Mouse (Mus musculus) CH12.LX (cell line): ENCODE data around the gene Hoxc13. TPM values are rescaled to one million over a fixed set of nuclear protein-coding genes. Genes with fewer than 3 reads are reported as not detected.

Experiments used
- DNase-seq: peaks from one replicate; pipeline ENCODE4 v3.0.0-alpha.2; 2013; ENCODE audit errors: extremely low read depth
- H3K27ac ChIP-seq: 2 replicates; pipeline ENCODE4 v1.5.1; 2012; ENCODE audit warnings: low read depth, mild to moderate bottlenecking, control low read depth, moderate library complexity; ENCODE audit not compliant: insufficient read depth
- H3K27me3 ChIP-seq: replicated peaks from 2 replicates; pipeline ENCODE3; 2012; ENCODE audit warnings: inconsistent platforms
- H3K36me3 ChIP-seq, 2 experiments: replicated peaks in 1 of 2; 2 replicates each; pipeline versions ENCODE3 to v1.6.1; 2012; ENCODE audit warnings: inconsistent platforms in 1 of 2, low read length in 1 of 2, mild to moderate bottlenecking in 1 of 2, mixed read lengths in 1 of 2, moderate library complexity in 1 of 2; ENCODE audit not compliant: control insufficient read depth in 1 of 2, insufficient read depth in 1 of 2
- H3K4me1 ChIP-seq, 2 experiments: 2 replicates each; pipeline ENCODE4 v1.6.1; 2012; ENCODE audit warnings: inconsistent platforms in 1 of 2, moderate library complexity in 1 of 2; ENCODE audit not compliant: insufficient read depth in 2 of 2, control insufficient read depth in 1 of 2
- H3K4me2 ChIP-seq: 2 replicates; pipeline ENCODE4 v1.6.1; 2012; ENCODE audit warnings: low read depth, mild to moderate bottlenecking, control low read depth; ENCODE audit not compliant: poor library complexity, insufficient read depth, severe bottlenecking
- H3K4me3 ChIP-seq, 3 experiments: fragments of 150-350 bp in 1 of 3; sonication (generic) in 1 of 3; replicated peaks in 1 of 3; 2 replicates each; pipeline versions ENCODE3 to v1.5.1; 2011 to 2012; ENCODE audit warnings: low read depth in 2 of 3, low read length in 2 of 3, mild to moderate bottlenecking in 2 of 3, moderate library complexity in 2 of 3, control low read depth in 1 of 3, improper control_type of control experiment in 1 of 3, inconsistent platforms in 1 of 3, mixed read lengths in 1 of 3; ENCODE audit not compliant: poor library complexity in 1 of 3
- H3K79me2 ChIP-seq: replicated peaks from 2 replicates; pipeline ENCODE4 v1.6.1; 2012; ENCODE audit warnings: mild to moderate bottlenecking, moderate library complexity; ENCODE audit not compliant: control insufficient read depth, poor library complexity, insufficient read depth, severe bottlenecking; ENCODE audit errors: extremely low read depth
- H3K9ac ChIP-seq: 2 replicates; pipeline ENCODE4 v1.6.1; 2012; ENCODE audit warnings: low read depth, mild to moderate bottlenecking, control low read depth, moderate library complexity; ENCODE audit not compliant: insufficient read depth
- H3K9me3 ChIP-seq: replicated peaks from 2 replicates; pipeline ENCODE3; 2012; ENCODE audit warnings: low read length, inconsistent platforms, mixed read lengths
- BHLHE40 ChIP-seq: IDR thresholded peaks from 2 replicates; pipeline ENCODE4 v1.6.1; 2011; ENCODE audit warnings: mild to moderate bottlenecking, low read depth, low read length, improper control_type of control experiment
- CHD1 ChIP-seq: IDR thresholded peaks from 2 replicates; pipeline ENCODE4 v1.6.1; 2012; ENCODE audit warnings: low read depth, low read length, improper control_type of control experiment, inconsistent platforms
- CHD2 ChIP-seq: IDR thresholded peaks from 2 replicates; pipeline ENCODE4 v1.6.1; 2011; ENCODE audit warnings: low read length, improper control_type of control experiment
- ELF1 ChIP-seq: IDR thresholded peaks from 2 replicates; pipeline ENCODE4 v1.6.1; 2014; ENCODE audit warnings: low read depth, mild to moderate bottlenecking, inconsistent platforms, low read length, improper control_type of control experiment
- EP300 ChIP-seq: IDR thresholded peaks from 2 replicates; pipeline ENCODE4 v1.6.1; 2011; ENCODE audit warnings: low read length, improper control_type of control experiment
- GABPA ChIP-seq: IDR thresholded peaks from 2 replicates; pipeline ENCODE4 v1.6.1; 2012; ENCODE audit warnings: low read depth, low read length, improper control_type of control experiment, inconsistent platforms; ENCODE audit not compliant: insufficient replicate concordance
- IRF4 ChIP-seq: IDR thresholded peaks from 2 replicates; pipeline ENCODE4 v1.6.1; 2014; ENCODE audit warnings: low read depth, mild to moderate bottlenecking, inconsistent platforms, low read length, improper control_type of control experiment
- JUN ChIP-seq: IDR thresholded peaks from 2 replicates; pipeline ENCODE4 v1.6.1; 2011; ENCODE audit warnings: low read depth, mild to moderate bottlenecking, low read length, improper control_type of control experiment, moderate library complexity; ENCODE audit not compliant: insufficient read depth
- JUND ChIP-seq: conservative IDR thresholded peaks from 2 replicates; pipeline ENCODE4 v1.6.1; 2011; ENCODE audit warnings: low read depth, low read length, improper control_type of control experiment
- MAX ChIP-seq: IDR thresholded peaks from 2 replicates; pipeline ENCODE4 v1.6.1; 2011; ENCODE audit warnings: low read length, improper control_type of control experiment
- MAZ ChIP-seq: IDR thresholded peaks from 2 replicates; pipeline ENCODE4 v1.6.1; 2012; ENCODE audit warnings: low read depth, mild to moderate bottlenecking, inconsistent platforms, low read length, improper control_type of control experiment, moderate library complexity
- MEF2A ChIP-seq: IDR thresholded peaks from 2 replicates; pipeline ENCODE4 v1.6.1; 2014; ENCODE audit warnings: low read depth, mild to moderate bottlenecking, inconsistent platforms, low read length, improper control_type of control experiment, borderline replicate concordance
- MXI1 ChIP-seq: IDR thresholded peaks from 2 replicates; pipeline ENCODE4 v1.6.1; 2011; ENCODE audit warnings: mild to moderate bottlenecking, low read depth, low read length, improper control_type of control experiment
- MYC ChIP-seq: IDR thresholded peaks from 2 replicates; pipeline ENCODE4 v1.6.1; 2011; ENCODE audit warnings: low read depth, mild to moderate bottlenecking, improper control_type of control experiment, low read length
- NRF1 ChIP-seq: IDR thresholded peaks from 2 replicates; pipeline ENCODE4 v1.6.1; 2014; ENCODE audit warnings: low read depth, mild to moderate bottlenecking, inconsistent platforms, low read length, improper control_type of control experiment, moderate library complexity
- POLR2AphosphoS2 ChIP-seq: IDR thresholded peaks from 2 replicates; pipeline ENCODE4 v1.6.1; 2011; ENCODE audit warnings: low read depth, low read length, improper control_type of control experiment
- RAD21 ChIP-seq: IDR thresholded peaks from 2 replicates; pipeline ENCODE4 v1.6.1; 2011; ENCODE audit warnings: low read depth, mild to moderate bottlenecking, low read length, improper control_type of control experiment, moderate library complexity
- RCOR1 ChIP-seq: conservative IDR thresholded peaks from 2 replicates; pipeline ENCODE4 v1.6.1; 2012; ENCODE audit warnings: low read depth, mild to moderate bottlenecking, inconsistent platforms, low read length, improper control_type of control experiment
- SIN3A ChIP-seq: IDR thresholded peaks from 2 replicates; pipeline ENCODE4 v1.6.1; 2012; ENCODE audit warnings: low read length, improper control_type of control experiment, inconsistent platforms
- SMC3 ChIP-seq: IDR thresholded peaks from 2 replicates; pipeline ENCODE4 v1.6.1; 2011; ENCODE audit warnings: low read depth, low read length, improper control_type of control experiment
- TBP ChIP-seq: conservative IDR thresholded peaks from 2 replicates; pipeline ENCODE4 v1.6.1; 2011; ENCODE audit warnings: low read depth, low read length, improper control_type of control experiment
- USF2 ChIP-seq: conservative IDR thresholded peaks from 2 replicates; pipeline ENCODE4 v1.6.1; 2011; ENCODE audit warnings: low read depth, low read length, improper control_type of control experiment
- ZC3H11A ChIP-seq: IDR thresholded peaks from 2 replicates; pipeline ENCODE4 v1.6.1; 2012; ENCODE audit warnings: low read depth, mild to moderate bottlenecking, inconsistent platforms, low read length, improper control_type of control experiment
- ZKSCAN1 ChIP-seq: IDR thresholded peaks from 2 replicates; pipeline ENCODE4 v1.6.1; 2012; ENCODE audit warnings: low read depth, inconsistent platforms, low read length, improper control_type of control experiment, borderline replicate concordance
- dilution Hi-C: fragments of 300-500 bp; cut with MboI; formaldehyde crosslinking; loops from 2 replicates; pipeline ENCODE4 v1.14.3; 2020; ENCODE audit warnings: low sequenced_read_pairs; ENCODE audit not compliant: extremely low pct_unique_long_range_greater_than_20kb, extremely low pct_ligation_motif_present
- in situ Hi-C: fragments of 300-500 bp; cut with MboI; formaldehyde crosslinking; loops from 3 replicates; pipeline ENCODE4 v1.14.3; 2019; ENCODE audit warnings: low sequenced_read_pairs, low pct_ligation_motif_present, low pct_unique_long_range_greater_than_20kb, mixed read lengths
- polyA plus RNA-seq: library from polyadenylated mRNA; unstranded; fragments of >175 nt; gene quantifications from 2 replicates; pipeline ENCODE4 v1.2.1, GENCODE M21; 2012; ENCODE audit warnings: low read depth; ENCODE audit not compliant: insufficient read length
- total RNA-seq, 2 experiments: library from RNA; depleted of rRNA; stranded (reverse); fragments of 300-350 nt in 1 of 2; fragments of >200 nt in 1 of 2; gene quantifications; 2 replicates each; pipeline ENCODE4 v1.2.3; 2012 to 2014

The Hoxc13 gene
- total and polyA plus RNA-seq, 3 experiments: not detected

DNA sequence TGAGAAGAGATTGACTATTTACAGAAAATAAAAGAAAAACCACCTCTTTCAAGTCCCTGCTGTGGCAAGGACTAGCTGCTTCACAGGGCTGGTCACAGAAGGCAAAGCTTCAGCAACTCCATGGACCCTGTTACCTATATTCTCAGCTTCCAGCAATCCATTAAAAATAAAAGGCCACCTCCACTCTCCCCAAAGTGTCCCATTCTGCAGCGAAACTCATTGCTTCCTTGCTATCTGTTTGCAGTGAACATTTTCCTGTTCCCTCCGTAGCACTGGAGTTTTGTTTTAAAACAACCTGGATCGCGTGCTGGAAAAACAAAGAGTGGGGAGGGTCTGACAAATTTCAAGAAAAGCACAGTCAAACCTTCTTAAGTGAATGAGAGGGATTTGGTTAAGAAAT lies 11.4 kb upstream of the Hoxc13 start:
- peaks cover 96% of the 10 kb centered on the region for H3K27me3 ChIP-seq
- H3K27ac ChIP-seq: no peak overlapping the region
- TF ChIP-seq RCOR1: no peak
- TF ChIP-seq ZKSCAN1: no peak
- no peak for TF ChIP-seq CHD2
- no peak for TF ChIP-seq MXI1
- TF ChIP-seq POLR2AphosphoS2: no peak
- TF ChIP-seq JUND: no peak
- no peak for TF ChIP-seq MAX
- TF ChIP-seq NRF1: no peak
- no peak for TF ChIP-seq JUN
- TF ChIP-seq MYC: no peak
- TF ChIP-seq ELF1: no peak
- TF ChIP-seq EP300: no peak
- no peak for TF ChIP-seq MEF2A
- in situ Hi-C loops (no loop called here), dilution Hi-C loops (no loop called here)
- H3K9ac ChIP-seq: no peak overlapping the region
- H3K4me1 ChIP-seq: no peaks in the 10 kb centered on the region
- no peaks in the 10 kb centered on the region for H3K79me2 ChIP-seq
- DNase-seq: no peak
- no peak overlapping the region for H3K4me3 ChIP-seq
- H3K4me2 ChIP-seq: no peak overlapping the region
- H3K36me3 ChIP-seq: no peaks in the 10 kb centered on the region
- no peaks in the 10 kb centered on the region for H3K9me3 ChIP-seq

DNA sequence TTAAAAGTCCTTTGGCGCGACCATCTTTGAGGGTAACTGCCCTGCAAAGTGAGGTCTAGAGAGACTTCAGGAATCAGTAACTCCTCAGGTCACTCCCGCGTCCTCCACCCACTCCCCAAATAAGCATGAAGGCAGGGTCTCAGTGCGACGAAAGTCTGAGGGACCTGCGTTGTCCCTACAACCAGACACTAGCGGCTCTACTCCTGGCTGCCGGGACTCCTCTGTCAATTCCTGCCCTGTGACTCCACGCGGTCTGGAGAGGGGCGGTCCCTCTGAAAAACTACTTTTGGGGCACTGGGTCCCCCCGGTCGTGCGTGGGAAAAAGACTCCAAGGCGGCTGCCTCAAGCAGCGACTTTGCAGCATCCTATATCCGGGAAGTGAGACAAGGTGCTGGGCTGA lies 10.9 kb upstream of the Hoxc13 start:
- dilution Hi-C loops: no loop called here
- H3K4me3 ChIP-seq: no peak overlapping the region
- no peaks in the 10 kb centered on the region for H3K9me3 ChIP-seq
- H3K9ac ChIP-seq: no peak overlapping the region
- H3K4me2 ChIP-seq: no peak overlapping the region
- H3K79me2 ChIP-seq: no peaks in the 10 kb centered on the region
- TF ChIP-seq JUND (no peak), TBP (no peak), BHLHE40 (no peak), MAZ (no peak), POLR2AphosphoS2 (no peak), GABPA (no peak), USF2 (no peak), IRF4 (no peak), MXI1 (no peak), NRF1 (no peak), RAD21 (no peak), SMC3 (no peak), SIN3A (no peak), ZC3H11A (no peak), CHD1 (no peak), MYC (no peak)
- no peaks in the 10 kb centered on the region for H3K36me3 ChIP-seq
- in situ Hi-C loops: no loop called here
- DNase-seq: no peak
- no peaks in the 10 kb centered on the region for H3K4me1 ChIP-seq
- peaks cover 96% of the 10 kb centered on the region for H3K27me3 ChIP-seq
- no peak overlapping the region for H3K27ac ChIP-seq
